Mouse (Mus musculus) left cerebral cortex, postnatal 4 days (tissue): ENCODE results near the gene 4930579F01Rik. TPM values are rescaled to one million over a fixed set of nuclear protein-coding genes. Genes with fewer than 3 reads are reported as not detected.
"Not testable (repeated sequence)": the region's sequence is repeated elsewhere in the genome, so short reads cannot be mapped to it uniquely, and the experiment has no call there.

Experiments
- DNase-seq: peaks from one replicate; pipeline ENCODE4 v3.0.0-alpha.2; 2022
- intact Hi-C: fragments of 180-260 bp; cut with DNase I; formaldehyde crosslinking; loops from one replicate; pipeline ENCODE4 v1.15.1; 2025
- total RNA-seq, 2 experiments: library from RNA; stranded (reverse); gene quantifications; 2 replicates each; pipeline ENCODE4 v1.2.3; 2021

4930579F01Rik gene
- total RNA-seq, 2 experiments from 2014 or later, result not detected

GRCm38 (mm10) chr3:138156651-138157050 lies 37.0 kb downstream of the 4930579F01Rik start:
- intact Hi-C loops, result no loop called here
- peak; percentile 70 for DNase-seq

DNA sequence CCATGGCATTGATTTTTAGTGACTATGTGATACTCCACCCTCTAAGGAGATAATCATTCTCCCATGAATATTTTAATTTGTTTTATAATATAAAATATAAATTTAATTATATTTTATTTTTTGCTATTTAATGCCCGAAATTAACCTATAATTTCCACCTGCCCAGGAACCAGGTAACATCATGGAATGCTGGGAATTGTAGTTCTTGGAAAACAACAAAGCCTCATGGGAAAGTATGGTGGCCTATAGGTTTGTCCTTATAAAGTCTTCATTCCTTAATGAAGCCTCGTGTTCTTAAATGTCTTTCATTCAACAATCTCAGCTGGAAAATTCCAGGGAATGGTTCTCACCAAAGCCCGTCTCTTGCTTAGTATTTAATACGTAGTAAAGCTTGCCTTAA lies 38.6 kb downstream of the 4930579F01Rik start:
- intact Hi-C loops, result no loop called here
- no peak for DNase-seq

- intact Hi-C loops, result no loop called here
- no peak for DNase-seq
These were observed 44.8 kb downstream of the 4930579F01Rik start for GRCm38 (mm10) chr3:138148811-138149210.

DNA sequence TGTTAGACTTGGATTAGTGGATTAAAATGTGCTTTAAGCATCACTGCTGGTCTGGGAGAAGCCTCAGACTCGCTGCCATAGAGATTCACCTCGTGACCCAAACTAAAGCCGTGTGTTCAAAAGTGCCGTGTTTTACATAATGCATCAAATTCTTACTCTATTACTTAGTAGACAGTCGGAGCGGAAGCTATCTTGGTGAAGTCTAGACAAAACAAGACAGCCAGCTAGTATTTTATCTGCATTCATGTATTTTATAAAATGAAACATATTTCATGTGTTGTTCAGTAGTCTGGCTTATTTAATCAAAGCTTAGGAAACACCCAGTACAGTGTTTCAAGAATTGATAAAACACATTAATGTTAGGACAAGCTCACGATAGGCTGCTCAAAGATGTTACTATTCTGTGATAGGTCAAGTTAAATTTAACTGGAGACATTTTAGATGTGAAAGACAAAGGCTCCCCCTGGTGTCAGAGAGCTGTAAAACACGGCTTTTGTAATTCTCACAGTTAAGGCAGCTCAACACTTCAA lies 48.9 kb downstream of the 4930579F01Rik start, which contains the start of gene Mttp:
TSS of gene Mttp (minus strand) at position 327 of the 530 bp plus-strand sequence.
- intact Hi-C loops, result loop anchor here (2.0 to 5.0 kb wide), 4 partner anchors 152 to 366 kb away; partner anchors contain the start of gene Dnajb14
- peak; percentile 78 for DNase-seq

DNA sequence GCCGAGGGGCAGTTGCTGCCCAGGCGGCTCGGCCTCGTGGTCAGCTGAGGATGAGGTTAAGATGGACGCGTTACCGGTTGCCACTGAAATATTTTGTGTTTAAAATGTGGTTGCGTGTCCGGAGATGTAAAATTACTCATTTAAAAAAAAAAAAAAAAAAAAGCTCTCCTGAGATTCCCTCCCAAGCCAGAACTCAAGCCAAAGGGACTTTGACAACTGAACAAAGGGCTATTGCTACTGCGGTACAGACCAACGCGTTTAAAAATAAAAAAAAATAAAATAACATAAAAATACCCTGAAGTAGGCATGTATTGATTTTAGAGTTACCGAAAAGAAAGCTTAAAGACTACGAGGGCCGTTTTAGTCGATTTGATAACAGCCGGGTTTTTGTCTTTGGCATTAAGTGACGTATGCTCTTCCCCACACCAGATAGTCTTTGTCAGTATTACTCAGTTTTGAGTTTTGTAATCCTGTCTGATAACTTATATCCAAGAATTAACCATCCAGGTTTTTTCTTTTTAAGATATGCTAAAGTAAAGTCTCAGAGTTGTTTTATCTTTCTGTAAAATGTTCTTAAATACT lies 49.5 kb downstream of the 4930579F01Rik start:
- no peak for DNase-seq
- intact Hi-C loops, result loop anchor here (2.0 to 5.0 kb wide), 4 partner anchors 152 to 365 kb away; partner anchors contain the start of gene Dnajb14

DNA sequence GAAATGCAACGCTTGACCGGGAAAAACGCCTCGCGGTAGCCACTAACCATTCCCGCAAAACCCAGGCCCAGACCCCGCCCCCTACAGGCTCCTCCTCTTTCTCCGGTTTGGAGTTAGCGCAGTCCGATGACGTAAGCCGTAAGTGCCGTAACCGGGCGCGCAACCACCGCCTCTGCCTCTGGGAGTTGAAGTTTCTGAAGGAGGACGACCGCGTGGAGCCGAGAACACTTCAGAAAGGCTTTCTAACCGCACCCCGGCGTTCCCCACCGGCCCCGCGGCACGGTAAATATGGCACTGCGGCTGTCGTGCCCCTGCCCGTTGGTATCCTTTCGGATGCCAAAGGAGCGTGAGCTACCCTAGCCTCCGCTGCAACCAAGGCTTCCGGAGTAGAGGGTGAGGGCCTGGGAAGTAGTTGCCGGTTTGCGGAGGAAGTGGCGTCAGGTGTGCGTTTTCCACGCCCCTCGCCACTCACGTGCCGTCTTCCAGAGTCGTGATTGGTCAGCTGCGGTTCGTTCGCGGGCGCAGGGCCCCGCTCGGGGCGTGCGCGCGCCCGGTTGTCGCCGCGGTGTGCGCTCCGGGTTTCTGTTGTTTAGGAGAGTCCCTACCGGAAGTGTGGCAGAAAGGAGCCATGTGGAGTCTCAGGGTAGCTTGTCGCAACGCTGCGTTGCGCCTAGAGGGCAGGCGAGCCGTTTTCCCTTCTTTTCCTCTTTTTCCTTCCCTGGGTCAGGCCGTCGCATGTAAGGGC lies 50.1 kb downstream of the 4930579F01Rik start, which contains the start of gene Trmt10a:
TSS of gene Trmt10a (plus strand) at position 134 of the 745 bp plus-strand sequence.
- DNase-seq, result peak; percentile 99
- intact Hi-C loops, result loop anchor here (2.0 to 5.0 kb wide), 4 partner anchors 151 to 365 kb away; partner anchors contain the start of gene Dnajb14

- no peak for DNase-seq
- intact Hi-C loops, result loop anchor here (5.0 kb wide), 3 partner anchors 151 to 276 kb away; partner anchors contain the start of gene Dnajb14
These were observed 50.8 kb downstream of the 4930579F01Rik start for GRCm38 (mm10) chr3:138142733-138143314.

DNA sequence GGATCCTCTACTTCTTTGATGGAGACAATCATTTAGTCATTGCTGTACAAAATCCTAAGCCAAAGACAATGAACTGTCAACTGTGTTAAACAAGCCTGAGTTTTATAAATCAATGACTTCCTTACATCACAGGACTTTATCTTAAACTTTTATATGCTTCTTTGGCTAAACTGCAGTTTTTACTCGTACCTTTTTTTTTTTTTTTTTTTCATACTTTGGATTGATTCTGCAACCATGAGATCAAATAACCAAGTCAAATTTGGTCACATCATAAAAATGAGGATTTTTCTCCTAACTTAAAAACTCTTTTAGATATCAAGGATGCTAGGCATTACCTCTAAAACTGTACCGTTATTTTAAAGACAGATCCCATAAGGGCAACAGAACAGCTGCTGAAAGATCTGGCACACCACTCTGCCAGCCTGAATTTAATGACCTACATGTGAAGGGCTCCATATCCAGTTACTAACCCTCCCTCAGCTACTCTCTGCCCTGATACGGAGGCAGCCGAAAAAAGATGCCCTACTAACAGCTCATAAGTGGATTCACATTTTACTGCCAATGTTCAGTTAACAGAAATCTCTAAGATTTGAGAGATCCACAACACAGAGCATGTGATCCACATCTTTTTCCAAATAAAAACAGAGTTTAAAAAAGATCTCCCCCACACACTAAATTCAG lies 51.4 kb downstream of the 4930579F01Rik start:
- intact Hi-C loops, result loop anchor here (5.0 kb wide), 3 partner anchors 150 to 275 kb away; partner anchors contain the start of gene Dnajb14
- no peak for DNase-seq

DNA sequence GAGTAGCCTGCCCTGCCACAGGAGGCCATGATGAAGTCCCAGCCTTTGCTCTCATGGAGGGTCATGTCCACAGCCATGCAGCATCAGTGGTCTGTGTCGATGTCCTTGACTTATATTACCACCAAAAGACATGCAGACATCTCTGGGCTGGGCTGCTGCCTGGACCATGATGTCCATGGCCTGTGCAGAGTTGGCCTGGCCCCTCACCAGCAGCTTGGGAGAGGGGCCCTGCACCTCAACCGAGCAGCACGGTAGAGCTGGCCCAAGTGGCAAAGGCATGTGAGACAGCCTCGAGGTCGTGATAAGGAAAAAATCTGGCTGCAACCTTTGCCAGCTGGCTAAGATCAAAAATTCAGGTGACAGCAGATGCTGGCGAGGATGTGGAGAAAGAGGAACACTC lies 54.0 kb downstream of the 4930579F01Rik start:
- intact Hi-C loops, result loop anchor here (5.0 kb wide), 3 partner anchors 147 to 272 kb away; partner anchors contain the start of gene Dnajb14
- DNase-seq, result no peak

GRCm38 (mm10) chr3:138138146-138138545 lies 55.5 kb downstream of the 4930579F01Rik start:
- intact Hi-C loops, DNase-seq: not testable (repeated sequence)

DNA sequence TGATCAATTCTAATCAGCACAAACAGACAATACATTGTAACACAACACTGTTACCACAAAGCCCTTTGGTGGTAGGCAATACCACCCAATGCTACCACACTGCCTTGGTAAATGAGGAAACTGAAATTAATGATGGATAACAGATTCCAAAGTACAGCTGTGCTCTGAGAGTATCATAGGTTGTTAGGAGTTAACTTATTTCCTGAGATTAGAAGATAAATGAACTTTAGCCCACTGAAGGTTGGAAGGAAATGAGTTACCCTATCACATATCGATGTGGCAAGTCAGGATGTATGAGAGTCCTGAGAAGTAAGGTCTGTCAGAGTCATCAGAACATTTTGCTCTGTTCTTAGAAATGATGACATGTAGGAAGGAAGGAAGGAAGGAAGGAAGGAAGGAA lies 59.1 kb downstream of the 4930579F01Rik start:
- DNase-seq, result no peak
- intact Hi-C loops, result no loop called here

DNA sequence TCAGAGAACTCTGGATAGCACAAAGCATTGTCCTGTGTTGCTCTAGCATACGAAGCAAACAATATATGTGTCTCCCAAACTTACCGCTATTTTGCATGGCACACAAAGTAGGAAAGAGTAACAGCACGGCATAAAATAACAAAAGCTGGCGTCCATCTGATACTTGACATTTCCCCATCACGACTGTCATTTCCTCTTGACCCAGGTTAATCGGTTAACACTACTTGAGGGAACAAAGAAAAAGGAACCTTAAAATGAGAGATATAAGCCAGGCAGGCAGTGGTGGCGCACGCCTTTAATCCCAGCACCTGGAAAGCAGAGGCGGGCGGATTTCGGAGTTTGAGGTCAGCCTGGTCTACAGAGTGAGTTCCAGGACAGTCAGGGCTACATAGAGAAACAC lies 59.7 kb downstream of the 4930579F01Rik start:
- no peak for DNase-seq
- intact Hi-C loops, result no loop called here

DNA sequence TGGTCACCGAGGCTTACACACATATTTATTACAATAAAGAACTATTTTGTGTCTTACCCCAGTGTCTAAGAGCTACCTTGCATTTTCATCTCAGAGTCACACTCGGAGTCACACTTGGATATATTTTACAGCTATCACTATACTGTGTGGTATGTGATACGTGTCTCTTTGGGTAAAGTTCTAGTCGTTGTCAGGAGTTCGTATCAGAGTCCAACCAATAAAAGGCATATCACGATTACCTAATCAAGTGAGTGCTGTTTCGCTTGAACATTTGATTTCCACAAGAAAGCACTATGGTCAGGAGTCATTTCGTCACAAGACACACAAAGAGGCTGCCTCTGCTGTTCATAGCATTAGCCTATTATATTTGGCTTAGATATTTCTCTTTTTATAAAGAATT lies 60.2 kb downstream of the 4930579F01Rik start:
- no peak for DNase-seq
- intact Hi-C loops, result no loop called here

DNA sequence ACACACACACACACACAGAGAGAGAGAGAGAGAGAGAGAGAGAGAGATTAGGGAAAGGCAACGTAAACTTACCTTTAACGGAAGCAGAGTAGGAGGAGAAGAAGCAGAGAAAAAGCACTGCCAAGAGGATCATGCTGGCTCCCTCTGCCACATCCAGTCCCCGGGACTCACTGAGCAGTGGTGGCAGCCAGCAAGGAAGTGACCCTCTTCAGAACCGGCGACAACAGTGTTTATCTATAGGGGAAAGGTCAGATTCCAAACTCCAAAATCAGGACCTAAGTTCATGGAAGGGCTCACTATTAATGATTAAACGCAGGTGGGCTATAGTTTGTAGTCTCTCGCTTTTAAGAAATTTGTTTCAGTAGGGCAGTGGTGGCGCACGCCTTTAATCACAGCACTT lies 62.5 kb downstream of the 4930579F01Rik start:
- intact Hi-C loops, result no loop called here
- DNase-seq, result no peak

- DNase-seq, result no peak
- intact Hi-C loops, result no loop called here
These were observed 62.9 kb downstream of the 4930579F01Rik start for GRCm38 (mm10) chr3:138130692-138131091.

- intact Hi-C loops, result no loop called here
These were observed 64.5 kb downstream of the 4930579F01Rik start for GRCm38 (mm10) chr3:138129110-138129509.

DNA sequence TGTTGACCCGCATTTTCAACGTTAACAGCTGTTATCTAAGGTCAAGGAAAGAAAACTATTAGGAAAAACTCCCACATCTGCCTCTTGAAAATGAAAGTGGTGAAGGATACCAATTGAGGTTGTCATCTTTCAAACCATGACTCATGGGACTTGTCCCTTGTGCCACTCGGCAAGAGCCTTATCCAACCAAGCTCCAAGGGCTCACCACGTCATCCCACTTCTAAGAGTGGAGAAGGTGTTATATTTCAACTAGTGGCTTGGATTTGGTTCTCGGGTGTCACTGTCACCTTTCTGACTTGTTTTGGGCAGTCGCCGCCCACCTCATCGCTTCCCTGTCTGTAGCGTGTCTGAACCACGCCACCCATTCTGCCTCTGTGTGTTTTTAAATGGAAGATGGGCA lies 69.8 kb downstream of the 4930579F01Rik start:
- intact Hi-C loops, result no loop called here
- DNase-seq, result no peak

More at GRCm38 (mm10) chr3:138129110-138129509, 64.5 kb downstream of the 4930579F01Rik start:
- DNase-seq, result no peak

DNA sequence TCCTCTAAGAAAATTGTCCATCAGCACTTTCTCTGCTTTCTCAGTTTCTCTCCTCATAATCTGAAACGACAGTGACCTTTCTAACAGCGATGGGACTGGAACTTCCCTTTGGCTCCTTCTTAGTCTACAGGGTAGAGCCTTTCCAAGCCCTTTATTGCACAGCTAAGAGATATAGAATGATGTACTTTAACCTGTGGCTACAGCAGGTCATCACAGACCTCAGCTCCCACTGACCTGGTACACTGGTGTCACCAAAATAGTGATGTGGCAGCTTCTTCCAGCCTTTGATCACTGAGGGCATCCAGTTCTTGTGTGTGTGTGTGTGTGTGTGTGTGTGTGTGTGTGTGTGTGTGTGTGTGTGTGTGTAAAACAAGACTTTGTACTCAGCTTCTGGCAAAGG lies 72.2 kb downstream of the 4930579F01Rik start:
- intact Hi-C loops, result no loop called here
- no peak for DNase-seq

GRCm38 (mm10) chr3:138119444-138120105 lies 74.0 kb downstream of the 4930579F01Rik start:
- no peak for DNase-seq
- intact Hi-C loops, result no loop called here

DNA sequence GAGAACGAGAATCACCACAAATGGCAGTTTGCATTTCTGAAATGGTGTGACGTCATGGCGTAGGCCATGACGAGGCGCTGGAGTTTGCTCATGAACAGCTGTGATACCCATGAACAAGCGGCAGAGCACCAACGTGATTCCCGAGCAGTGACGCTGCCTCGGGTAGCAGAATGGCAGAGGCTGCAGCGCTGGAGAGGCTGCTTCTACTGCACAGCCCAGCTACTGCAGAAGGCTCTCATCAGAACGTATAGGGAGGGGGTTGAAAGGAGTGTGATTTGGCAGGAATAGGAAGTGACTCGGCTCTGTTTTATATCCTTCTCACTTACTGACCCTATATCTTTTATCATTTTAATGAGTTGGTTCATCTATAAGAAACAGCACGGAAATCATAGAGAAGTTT lies 74.8 kb downstream of the 4930579F01Rik start:
- no peak for DNase-seq
- intact Hi-C loops, result no loop called here
